Mouse (Mus musculus): ENCODE measurements around the gene Hnrnpu. TPM values are rescaled to one million over a fixed set of nuclear protein-coding genes. Genes with fewer than 3 reads are reported as not detected.

Hnrnpu gene
- polyA plus RNA-seq, 1 experiment from 2014 or later = 828 TPM

DNA sequence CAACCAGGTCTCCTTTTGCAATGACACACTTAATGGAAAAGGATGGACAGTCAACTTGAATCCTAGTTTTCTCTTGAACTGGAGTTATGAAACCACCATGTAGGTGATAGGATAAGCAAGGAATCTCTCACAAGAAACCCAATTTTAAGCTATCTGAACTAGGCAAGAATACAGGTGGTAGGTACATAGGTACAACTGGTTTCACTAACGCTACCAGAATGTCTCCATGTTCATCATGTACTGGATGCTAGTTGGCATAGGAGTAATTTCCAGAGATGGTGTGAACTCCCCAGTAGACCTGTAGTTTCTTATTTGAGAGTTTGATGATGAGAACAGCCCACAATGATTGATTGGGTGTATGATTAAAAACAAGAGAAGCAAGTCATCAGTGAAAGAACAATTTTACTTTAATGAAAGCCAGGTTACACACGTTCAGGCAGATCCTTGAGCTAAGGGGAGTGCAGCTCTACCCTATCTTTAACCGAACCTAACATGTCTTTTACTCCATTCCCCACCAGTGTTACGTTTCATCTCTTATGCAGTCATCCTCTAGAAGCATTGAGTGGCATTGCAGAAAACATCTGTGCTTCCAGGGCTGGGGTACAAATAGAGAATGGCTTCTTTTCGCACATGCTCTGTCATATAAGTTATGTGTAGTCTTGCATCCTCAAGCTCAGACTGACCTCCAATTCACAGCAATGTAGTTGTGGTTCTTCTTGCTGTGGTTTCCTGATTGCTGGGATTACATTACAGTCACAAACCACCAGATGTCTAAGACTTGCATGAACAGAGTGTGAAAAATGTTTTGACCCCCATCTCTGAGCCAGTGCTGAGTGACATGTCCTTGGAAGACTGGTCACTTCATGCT, 16.6 kb downstream of the Hnrnpu start:
- peak overlapping the region; percentile 100; the same call in 1 of the 2 replicates for H3K27ac ChIP-seq (ENCODE audit: low read depth, low read length)
- H3K36me3 ChIP-seq (ENCODE audit: control insufficient read depth, insufficient read depth, low read length) = peaks cover 9% of the 10 kb centered on the region
- H3K9ac ChIP-seq (ENCODE audit: low read depth, low read length) = peak overlapping the region; percentile 95; the same call in 1 of the 2 replicates
- H3K9me3 ChIP-seq (ENCODE audit: control insufficient read depth, low read length) = no peaks in the 10 kb centered on the region
- no peaks in the 10 kb centered on the region for H3K4me1 ChIP-seq (replicated peaks; ENCODE audit: control insufficient read depth, insufficient read depth, low read length)
- no peak for ATAC-seq (ENCODE audit: low FRiP score)
- peak overlapping the region; percentile 66 for H3K4me3 ChIP-seq (ENCODE audit: low read depth, low read length)
- peak overlapping the region; percentile 65 for H3K4me2 ChIP-seq (replicated peaks; ENCODE audit: low read depth, low read length)
- WGBS = 52% methylated on average over 5 of the region's 5 CpGs
- no peaks in the 10 kb centered on the region for H3K27me3 ChIP-seq (ENCODE audit: control insufficient read depth, insufficient read depth, low read length)
- DNase-seq (ENCODE audit: low spot score) = no peak

DNA sequence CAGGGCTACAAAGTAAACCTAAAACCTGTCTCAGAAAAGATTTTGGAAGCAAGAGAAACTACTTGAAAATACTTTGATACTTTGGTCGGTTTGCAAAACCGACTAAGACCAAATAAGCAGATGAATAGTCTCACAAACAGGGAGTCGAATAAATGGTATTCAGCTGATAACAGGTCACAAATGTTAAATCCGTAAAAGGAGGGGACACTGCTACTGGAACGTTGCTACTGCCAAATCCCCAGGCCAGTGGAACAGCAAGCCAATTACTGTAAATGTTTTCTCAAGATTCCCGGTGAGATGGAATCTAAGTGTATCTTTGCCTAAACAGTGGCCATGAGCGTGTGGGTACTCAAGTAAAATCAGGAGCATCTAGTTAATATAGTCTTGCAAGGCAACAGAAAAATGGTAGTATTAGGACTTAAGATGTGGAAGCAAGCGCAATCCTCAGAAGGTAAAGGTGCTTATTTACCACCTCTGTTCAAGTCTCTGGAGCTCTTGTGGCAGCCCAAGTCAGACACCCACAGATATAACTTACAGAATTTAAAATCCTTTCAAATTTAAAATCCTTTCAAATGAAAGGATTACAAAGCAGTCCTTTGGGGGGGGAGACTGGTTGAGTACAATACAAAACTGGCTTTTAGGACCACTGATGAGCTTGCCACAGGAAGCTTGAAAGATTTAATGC, 17.4 kb downstream of the Hnrnpu start:
- Histone ChIP-seq H3K4me1 (replicated peaks; ENCODE audit: control insufficient read depth, insufficient read depth, low read length) (no peaks in the 10 kb centered on the region), H3K36me3 (ENCODE audit: control insufficient read depth, insufficient read depth, low read length) (peaks cover 9% of the 10 kb centered on the region), H3K27me3 (ENCODE audit: control insufficient read depth, insufficient read depth, low read length) (no peaks in the 10 kb centered on the region), H3K27ac (ENCODE audit: low read depth, low read length) (peak overlapping the region; percentile 100), H3K4me3 (ENCODE audit: low read depth, low read length) (peak overlapping the region; percentile 66), H3K9me3 (ENCODE audit: control insufficient read depth, low read length) (no peaks in the 10 kb centered on the region), H3K4me2 (replicated peaks; ENCODE audit: low read depth, low read length) (peak overlapping the region; percentile 65), H3K9ac (ENCODE audit: low read depth, low read length) (peak overlapping the region; percentile 95)
- no peak for DNase-seq (ENCODE audit: low spot score)
- no peak for ATAC-seq (ENCODE audit: low FRiP score)
- 35% methylated on average over 8 of the region's 8 CpGs for WGBS

DNA sequence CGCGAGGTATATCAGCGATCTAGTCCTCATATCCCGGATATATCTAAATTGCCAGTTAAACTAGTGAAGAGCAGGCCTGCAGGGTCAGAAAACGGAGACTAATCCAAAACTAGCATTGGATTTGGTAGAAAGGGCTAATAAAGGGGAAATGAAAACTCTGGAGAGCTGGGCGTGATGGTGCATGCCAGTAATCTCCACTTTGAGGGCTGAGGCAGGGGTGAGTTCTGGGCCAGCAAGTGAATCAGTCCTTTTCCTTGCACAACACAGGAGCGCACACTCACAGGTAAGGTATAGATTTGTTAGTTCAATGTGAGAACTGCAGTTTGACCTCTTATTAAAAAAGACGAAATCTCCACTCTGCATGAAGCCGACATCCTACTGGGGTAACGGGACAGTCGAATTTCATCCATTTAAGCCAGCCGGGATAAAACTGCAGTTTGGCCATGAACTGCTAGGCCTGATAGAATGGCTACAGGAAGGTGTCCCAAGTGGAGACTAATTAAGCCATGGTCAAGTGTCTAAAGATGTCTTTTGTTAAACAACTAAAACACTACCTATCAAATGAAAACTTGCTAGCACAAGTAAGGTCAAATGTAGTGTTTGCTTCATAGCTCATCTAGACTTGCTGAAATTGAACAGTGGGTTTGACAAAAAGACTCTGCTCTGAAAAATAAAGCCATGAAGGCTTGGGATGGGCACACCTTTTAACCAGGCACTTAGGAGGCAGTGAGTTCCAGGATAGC, 18.1 kb downstream of the Hnrnpu start:
- H3K27ac ChIP-seq (ENCODE audit: low read depth, low read length) = peak overlapping the region; percentile 100
- peak; percentile 38; the same call in 1 of the 2 replicates for ATAC-seq (ENCODE audit: low FRiP score)
- no peak for DNase-seq (ENCODE audit: low spot score)
- no peaks in the 10 kb centered on the region for H3K4me1 ChIP-seq (replicated peaks; ENCODE audit: control insufficient read depth, insufficient read depth, low read length)
- H3K4me2 ChIP-seq (replicated peaks; ENCODE audit: low read depth, low read length) = peak overlapping the region; percentile 65
- no peaks in the 10 kb centered on the region for H3K27me3 ChIP-seq (ENCODE audit: control insufficient read depth, insufficient read depth, low read length)
- peak overlapping the region; percentile 95 for H3K9ac ChIP-seq (ENCODE audit: low read depth, low read length)
- 4% methylated on average over 12 of the region's 12 CpGs for WGBS
- H3K36me3 ChIP-seq (ENCODE audit: control insufficient read depth, insufficient read depth, low read length) = peaks cover 9% of the 10 kb centered on the region
- H3K4me3 ChIP-seq (ENCODE audit: low read depth, low read length) = peak overlapping the region; percentile 66
- H3K9me3 ChIP-seq (ENCODE audit: control insufficient read depth, low read length) = no peaks in the 10 kb centered on the region

DNA sequence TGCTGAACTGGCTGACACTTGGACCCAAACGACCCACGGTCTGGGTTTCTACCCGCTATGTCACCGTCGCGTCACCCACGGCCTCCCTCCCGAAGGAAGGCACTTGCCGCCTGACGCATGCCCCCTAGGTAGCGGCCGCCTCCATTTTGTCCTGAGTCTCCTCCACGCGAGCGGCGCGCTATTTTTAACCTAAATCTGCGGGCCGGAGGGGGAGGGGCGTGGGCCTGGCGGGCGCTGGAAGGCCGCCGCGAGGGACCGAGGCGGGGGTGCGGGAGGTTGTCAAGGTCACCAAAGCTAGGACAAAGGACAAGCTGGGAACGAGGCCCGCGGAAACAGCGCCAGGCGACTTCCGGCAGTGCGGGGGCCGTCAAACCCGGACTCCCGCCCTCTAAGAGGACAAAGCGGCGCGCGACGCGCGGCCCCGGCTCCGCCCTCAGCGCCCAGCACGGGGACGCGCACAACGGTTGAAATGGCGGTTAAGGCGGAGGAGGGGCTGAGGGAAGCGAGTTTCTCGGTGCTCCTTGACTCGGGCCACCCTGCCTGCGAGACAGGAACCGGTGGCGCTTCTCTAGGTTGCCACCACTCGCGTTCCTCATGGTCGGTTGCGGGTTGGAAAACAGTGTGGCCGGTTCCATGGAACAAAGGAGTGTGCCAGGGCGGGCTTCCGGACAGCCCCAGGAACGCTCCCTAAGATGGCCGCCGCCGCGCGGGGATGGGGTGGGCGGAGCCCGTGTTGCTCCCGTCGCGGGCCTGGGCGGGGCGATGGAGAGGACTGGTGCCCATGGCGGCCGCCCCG, 19.0 kb downstream of the Hnrnpu start, which contains the start of gene Cox20:
Cox20 (plus strand) TSS at position 742 of the 796 bp plus-strand sequence.
- Histone ChIP-seq H3K9me3 (ENCODE audit: control insufficient read depth, low read length) (no peaks in the 10 kb centered on the region), H3K36me3 (ENCODE audit: control insufficient read depth, insufficient read depth, low read length) (peaks cover 9% of the 10 kb centered on the region), H3K27ac (ENCODE audit: low read depth, low read length) (peak within 1 kb of the TSS; percentile 100), H3K4me1 (replicated peaks; ENCODE audit: control insufficient read depth, insufficient read depth, low read length) (no peaks in the 10 kb centered on the region), H3K4me2 (replicated peaks; ENCODE audit: low read depth, low read length) (peak within 1 kb of the TSS; percentile 65), H3K4me3 (ENCODE audit: low read depth, low read length) (peak within 1 kb of the TSS; percentile 66), H3K27me3 (ENCODE audit: control insufficient read depth, insufficient read depth, low read length) (no peaks in the 10 kb centered on the region), H3K9ac (ENCODE audit: low read depth, low read length) (peak within 1 kb of the TSS; percentile 95)
- DNase-seq (ENCODE audit: low spot score) (peak; percentile 97), ATAC-seq (ENCODE audit: low FRiP score) (peak; percentile 96)
- under 1% methylated on average over 77 of the region's 83 CpGs for WGBS

DNA sequence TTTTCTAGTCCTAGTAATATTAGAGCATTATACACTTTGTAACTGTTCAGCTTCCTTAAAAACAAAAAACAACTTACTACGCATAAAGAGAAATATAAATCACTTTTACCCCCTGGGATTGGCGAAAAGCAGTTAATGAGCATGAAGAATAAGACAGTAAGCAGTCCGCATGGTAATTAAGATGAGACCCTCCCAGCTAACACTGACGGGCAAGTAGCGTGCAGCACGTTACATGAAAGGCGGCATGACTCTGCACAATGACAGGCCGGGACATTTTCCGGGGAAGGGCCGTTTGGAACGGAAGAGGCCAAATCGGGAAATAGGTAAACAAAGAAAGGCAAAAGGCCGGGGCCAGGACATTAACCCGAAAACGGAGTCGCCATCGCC, 19.6 kb downstream of the Hnrnpu start:
- DNase-seq (ENCODE audit: low spot score) = peak; percentile 88
- H3K4me2 ChIP-seq (replicated peaks; ENCODE audit: low read depth, low read length) = peak overlapping the region; percentile 65
- no peaks in the 10 kb centered on the region for H3K4me1 ChIP-seq (replicated peaks; ENCODE audit: control insufficient read depth, insufficient read depth, low read length)

DNA sequence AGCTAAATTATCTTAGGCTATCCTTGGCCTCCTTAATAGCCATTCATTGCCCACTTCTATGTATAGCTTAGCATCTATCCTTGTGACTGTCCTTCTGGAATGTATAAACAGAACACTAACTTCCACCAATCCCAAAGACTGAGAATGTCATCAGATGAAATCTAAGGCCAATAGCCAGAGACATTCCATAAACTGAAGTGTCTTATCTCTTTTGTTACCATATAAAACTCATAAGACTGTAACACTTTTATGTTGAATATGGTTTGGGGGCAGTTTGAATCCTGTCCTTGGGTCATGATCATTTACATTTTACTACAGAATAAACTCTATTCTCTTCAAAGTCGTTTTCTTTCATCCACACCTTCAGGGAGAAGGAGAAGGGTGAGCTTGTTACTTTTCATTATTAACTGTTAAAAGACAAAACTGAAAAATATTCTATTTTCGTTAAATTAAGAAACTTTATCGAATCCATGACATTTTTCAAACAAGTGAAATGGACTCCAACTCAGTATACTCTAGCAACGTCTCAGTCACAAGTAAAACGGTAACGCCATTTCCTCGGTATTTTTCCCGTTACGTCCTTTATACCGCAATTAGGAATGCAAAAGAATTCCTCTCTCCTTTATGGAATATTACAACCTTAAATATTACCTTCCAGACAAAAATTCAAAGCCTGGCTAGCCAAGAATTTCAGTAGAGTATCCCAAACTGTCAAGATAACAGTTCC, 20.2 kb downstream of the Hnrnpu start:
- H3K9me3 ChIP-seq (ENCODE audit: control insufficient read depth, low read length) = no peaks in the 10 kb centered on the region
- peak overlapping the region; percentile 95 for H3K9ac ChIP-seq (ENCODE audit: low read depth, low read length)
- ATAC-seq (ENCODE audit: low FRiP score) = no peak
- H3K27me3 ChIP-seq (ENCODE audit: control insufficient read depth, insufficient read depth, low read length) = no peaks in the 10 kb centered on the region
- no peak for DNase-seq (ENCODE audit: low spot score)
- peak overlapping the region; percentile 100 for H3K27ac ChIP-seq (ENCODE audit: low read depth, low read length)
- H3K36me3 ChIP-seq (ENCODE audit: control insufficient read depth, insufficient read depth, low read length) = no peaks in the 10 kb centered on the region; the same call in 1 of the 2 replicates
- peak overlapping the region; percentile 66 for H3K4me3 ChIP-seq (ENCODE audit: low read depth, low read length)
- WGBS = 59% methylated on average over 10 of the region's 10 CpGs
- no peaks in the 10 kb centered on the region for H3K4me1 ChIP-seq (replicated peaks; ENCODE audit: control insufficient read depth, insufficient read depth, low read length)
- H3K4me2 ChIP-seq (replicated peaks; ENCODE audit: low read depth, low read length) = peak overlapping the region; percentile 65

More for the DNA sequence above, 19.6 kb downstream of the Hnrnpu start:
- H3K9me3 ChIP-seq (ENCODE audit: control insufficient read depth, low read length) = no peaks in the 10 kb centered on the region
- ATAC-seq (ENCODE audit: low FRiP score) = peak; percentile 73
- WGBS = under 1% methylated on average over 17 of the region's 17 CpGs
- H3K27me3 ChIP-seq (ENCODE audit: control insufficient read depth, insufficient read depth, low read length) = no peaks in the 10 kb centered on the region
- peak overlapping the region; percentile 95 for H3K9ac ChIP-seq (ENCODE audit: low read depth, low read length)
- peaks cover 5% of the 10 kb centered on the region for H3K36me3 ChIP-seq (ENCODE audit: control insufficient read depth, insufficient read depth, low read length)
- peak overlapping the region; percentile 66 for H3K4me3 ChIP-seq (ENCODE audit: low read depth, low read length)
- peak overlapping the region; percentile 100 for H3K27ac ChIP-seq (ENCODE audit: low read depth, low read length)

DNA sequence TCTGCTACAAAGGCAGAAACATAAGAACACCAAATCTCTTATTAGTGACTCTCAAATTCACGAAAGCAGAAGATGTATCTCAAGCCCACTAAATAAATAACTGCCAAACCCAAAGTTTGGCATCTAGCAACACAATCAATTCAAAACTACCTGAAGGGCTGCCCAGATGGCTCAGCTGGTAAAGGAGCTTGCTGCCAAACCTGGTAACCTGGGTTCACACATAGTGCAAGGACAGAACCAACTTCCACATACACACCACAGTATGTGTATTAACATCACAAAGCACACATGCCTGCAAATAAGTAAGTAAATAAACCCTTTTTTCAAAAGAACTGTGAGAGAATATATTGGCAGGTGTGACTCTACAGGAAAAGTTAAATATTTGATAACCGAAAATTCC, 23.4 kb downstream of the Hnrnpu start:
- H3K36me3 ChIP-seq (ENCODE audit: control insufficient read depth, insufficient read depth, low read length) = no peaks in the 10 kb centered on the region
- ATAC-seq (ENCODE audit: low FRiP score) (no peak), DNase-seq (ENCODE audit: low spot score) (no peak)
- no peak overlapping the region for H3K27ac ChIP-seq (ENCODE audit: low read depth, low read length)
- no peaks in the 10 kb centered on the region for H3K27me3 ChIP-seq (ENCODE audit: control insufficient read depth, insufficient read depth, low read length)
- H3K9me3 ChIP-seq (ENCODE audit: control insufficient read depth, low read length) = no peaks in the 10 kb centered on the region
- H3K4me2 ChIP-seq (replicated peaks; ENCODE audit: low read depth, low read length) = no peak overlapping the region
- no peak overlapping the region for H3K9ac ChIP-seq (ENCODE audit: low read depth, low read length)
- no peak overlapping the region for H3K4me3 ChIP-seq (ENCODE audit: low read depth, low read length)
- no peaks in the 10 kb centered on the region for H3K4me1 ChIP-seq (replicated peaks; ENCODE audit: control insufficient read depth, insufficient read depth, low read length)
- 84% methylated on average over 2 of the region's 2 CpGs for WGBS
